Mouse (Mus musculus): ENCODE measurements around the gene Ccdc153.

Ccdc153 gene

GRCm38 (mm10) chr9:44287401-44288075 lies 47.1 kb downstream of the Ccdc153 start:
- DNase-seq = peak; percentile 40

GRCm38 (mm10) chr9:44288076-44288958 lies 47.8 kb downstream of the Ccdc153 start, which contains the start of gene Abcg4:
TSS of gene Abcg4 (minus strand) at chr9:44288615.
- peak; percentile 63 for DNase-seq

- DNase-seq = no peak
Measured at GRCm38 (mm10) chr9:44288959-44289291, 48.4 kb downstream of the Ccdc153 start.

- DNase-seq = no peak
Measured at GRCm38 (mm10) chr9:44292490-44292889, 52.0 kb downstream of the Ccdc153 start.
